Mouse (Mus musculus) urinary bladder, postnatal 25 days (tissue): ENCODE results near the gene Slc29a4.
A peak's percentile ranks its signal among the peaks of the same experiment; 100 is the strongest.

ENCODE experiments used
- DNase-seq: peaks from one replicate; pipeline ENCODE4 v3.0.0; 2022; ENCODE audit warnings: low spot score

The Slc29a4 gene

GRCm38 (mm10) chr5:142739941-142740340 is 47.6 kb downstream of the Slc29a4 start:
- DNase-seq, result no peak

- DNase-seq, result no peak
These were observed 54.8 kb downstream of the Slc29a4 start for GRCm38 (mm10) chr5:142747026-142747629.

GRCm38 (mm10) chr5:142750173-142750572 is 57.9 kb downstream of the Slc29a4 start:
- no peak for DNase-seq

- no peak for DNase-seq
These were observed 59.9 kb downstream of the Slc29a4 start for GRCm38 (mm10) chr5:142752241-142752640.

- no peak for DNase-seq
These were observed 67.5 kb downstream of the Slc29a4 start for GRCm38 (mm10) chr5:142759786-142760185.

- no peak for DNase-seq
These were observed 69.1 kb downstream of the Slc29a4 start for GRCm38 (mm10) chr5:142761326-142761983.

- DNase-seq, result no peak
These were observed 69.9 kb downstream of the Slc29a4 start for GRCm38 (mm10) chr5:142762082-142762807.

GRCm38 (mm10) chr5:142764306-142764705 is 72.0 kb downstream of the Slc29a4 start:
- no peak for DNase-seq

- no peak for DNase-seq
These were observed 72.6 kb downstream of the Slc29a4 start for GRCm38 (mm10) chr5:142764889-142765288.

- no peak for DNase-seq
These were observed 74.4 kb downstream of the Slc29a4 start for GRCm38 (mm10) chr5:142766708-142767107.

GRCm38 (mm10) chr5:142767937-142768336 is 75.6 kb downstream of the Slc29a4 start:
- DNase-seq, result peak; percentile 49

- no peak for DNase-seq
These were observed 76.3 kb downstream of the Slc29a4 start for GRCm38 (mm10) chr5:142768352-142769267.

- DNase-seq, result no peak
These were observed 77.3 kb downstream of the Slc29a4 start for GRCm38 (mm10) chr5:142769641-142770040.

- no peak for DNase-seq
These were observed 78.7 kb downstream of the Slc29a4 start for GRCm38 (mm10) chr5:142771034-142771433.

- no peak for DNase-seq
These were observed 79.7 kb downstream of the Slc29a4 start for GRCm38 (mm10) chr5:142771964-142772363.
